9 mouse cellular contexts compared by ENCODE assay signal in genomic region chr8:86933898-86934297, GRCm38 (mm10). TPM values are rescaled to one million over a fixed set of nuclear protein-coding genes. Genes with fewer than 3 reads are reported as not detected.
DNase-seq lines count a peak whose midpoint lies in the region; ATAC-seq and TF ChIP-seq lines count a peak whose summit lies in the region.
"Had no signal": no experiment of that assay in that cellular context is flagged by ENCODE, and none has a peak within 500 bp of the region (broad histone marks: within the 10 kb centered on the region; RNA-seq: fewer than 3 reads in every experiment).

No protein-coding gene starts in this region.

- H3K36me3 ChIP-seq in kidney, embryonic 15.5 days = no peaks in the 10 kb centered on the region
- no peaks in the 10 kb centered on the region for H3K36me3 ChIP-seq in limb, embryonic 14.5 days (ENCODE audit: control insufficient read depth, insufficient read depth, low read length)
- no peaks in the 10 kb centered on the region for H3K36me3 ChIP-seq in neural tube, embryonic 13.5 days

- no peak overlapping the region for H3K4me3 ChIP-seq in kidney, embryonic 15.5 days (replicated peaks)
- H3K4me3 ChIP-seq in limb, embryonic 14.5 days (replicated peaks; ENCODE audit: low read length) = no peak overlapping the region
- H3K4me3 ChIP-seq in neural tube, embryonic 13.5 days = no peak overlapping the region
- H3K4me3 ChIP-seq: myocyte had no signal

- no peak for ATAC-seq in kidney, embryonic 15.5 days (replicated peaks; ENCODE audit: low FRiP score)
- ATAC-seq in limb, embryonic 14.5 days (ENCODE audit: low FRiP score, low read depth) = no peak
- ATAC-seq in neural tube, embryonic 13.5 days (ENCODE audit: low read depth) = peak; percentile 63; the same call in 1 of the 2 replicates

- peak overlapping the region; percentile 31; the same call in 1 of the 2 replicates for H3K4me2 ChIP-seq in kidney, embryonic 15.5 days
- H3K4me2 ChIP-seq in limb, embryonic 14.5 days (replicated peaks; ENCODE audit: low read depth, low read length, severe bottlenecking) = no peak overlapping the region
- peak overlapping the region; percentile 33; the same call in 1 of the 2 replicates for H3K4me2 ChIP-seq in neural tube, embryonic 13.5 days

- WGBS in kidney, embryonic 15.5 days = 8% methylated on average over 9 of the region's 9 CpGs
- 8% methylated on average over 9 of the region's 9 CpGs for WGBS in limb, embryonic 14.5 days
- 22% methylated on average over 9 of the region's 9 CpGs for WGBS in neural tube, embryonic 13.5 days

- H3K9me3 ChIP-seq in kidney, embryonic 15.5 days (replicated peaks) = no peaks in the 10 kb centered on the region
- H3K9me3 ChIP-seq in limb, embryonic 14.5 days (ENCODE audit: control insufficient read depth, low read length) = no peaks in the 10 kb centered on the region
- H3K9me3 ChIP-seq in neural tube, embryonic 13.5 days = no peaks in the 10 kb centered on the region

- no peaks in the 10 kb centered on the region for H3K4me1 ChIP-seq in kidney, embryonic 15.5 days
- H3K4me1 ChIP-seq in limb, embryonic 14.5 days (ENCODE audit: control insufficient read depth, insufficient read depth, low read length) = no peaks in the 10 kb centered on the region
- H3K4me1 ChIP-seq in neural tube, embryonic 13.5 days (replicated peaks) = 0 out of 2 replicates have a peak, but pooled peaks cover 3% of the 10 kb centered on the region

- no peak for TF ChIP-seq POLR2A in limb, embryonic 14.5 days (IDR thresholded peaks at IDR 0.05; ENCODE audit: borderline replicate concordance, extremely low read depth, insufficient read depth, insufficient read length)

- DNase-seq in urinary bladder, postnatal 25 days (ENCODE audit: low spot score) = peak; percentile 5
- no peak for DNase-seq in urinary bladder, postnatal 4 days (ENCODE audit: low spot score in 2 of 2)
- peak; percentile 83 to 91 for DNase-seq in cerebellum, postnatal 10 days
- DNase-seq in frontal cortex, postnatal 25 days (ENCODE audit: low spot score in 2 of 2) = peak; percentile 30 to 55
- peak; percentile 62 for DNase-seq in limb, embryonic 14.5 days (ENCODE audit: low spot score)
- DNase-seq in B cell, adult 2 months = no peak

- no peak overlapping the region for H3K27ac ChIP-seq in kidney, embryonic 15.5 days
- no peak overlapping the region for H3K27ac ChIP-seq in limb, embryonic 14.5 days (replicated peaks; ENCODE audit: low read depth, low read length)
- H3K27ac ChIP-seq in neural tube, embryonic 13.5 days (replicated peaks) = no peak overlapping the region

- no peaks in the 10 kb centered on the region for H3K27me3 ChIP-seq in kidney, embryonic 15.5 days
- no peaks in the 10 kb centered on the region for H3K27me3 ChIP-seq in limb, embryonic 14.5 days (ENCODE audit: control insufficient read depth, insufficient read depth, low read length)
- no peaks in the 10 kb centered on the region for H3K27me3 ChIP-seq in neural tube, embryonic 13.5 days

- no peak overlapping the region for H3K9ac ChIP-seq in kidney, embryonic 15.5 days
- no peak overlapping the region for H3K9ac ChIP-seq in limb, embryonic 14.5 days (ENCODE audit: low read depth, low read length, severe bottlenecking)
- H3K9ac ChIP-seq in neural tube, embryonic 13.5 days = 0 out of 2 replicates have a peak overlapping the region, but pooled peaks have one; percentile 39

RNA-seq across cellular contexts. Expression of gene N4bp1, which starts 48.8 kb away (rescaled TPM):
- 10.0 and 10.1 TPM in 2 replicates for polyA plus RNA-seq in kidney, embryonic 15.5 days (2015; fragmentation: Nextera tagmentation; extraction: Ambion mirVana)
- 20.3 and 23.3 TPM in 2 replicates for polyA plus RNA-seq in limb, embryonic 14.5 days (2012; rRNA removed)
- 11.8 and 12.1 TPM in 2 replicates for polyA plus RNA-seq in limb, embryonic 14.5 days (2014; fragmentation: Nextera tagmentation; extraction: Ambion mirVana)
- polyA plus RNA-seq in neural tube, embryonic 13.5 days (2015; fragmentation: Nextera tagmentation; extraction: Ambion mirVana) = 9.3 and 10.2 TPM in 2 replicates

Comparison
In these comparisons a context has a peak if more than half of its experiments do, and no peak if none do; other contexts are left out.
1. DNase-seq: peak in urinary bladder, postnatal 25 days (single experiment), cerebellum, postnatal 10 days (2 of 2), frontal cortex, postnatal 25 days (2 of 2) and limb, embryonic 14.5 days (single experiment); none in urinary bladder, postnatal 4 days (0 of 2) and B cell, adult 2 months (0 of 2).